Mouse (Mus musculus) kidney, adult 2 months (tissue): ENCODE measurements around the gene Nav2.

Experiments
- CTCF ChIP-seq: fragments of 200-500 bp; conservative IDR thresholded peaks from 2 replicates; pipeline ENCODE4 v1.5.1; 2011; ENCODE audit warnings: low read depth, mild to moderate bottlenecking, control low read depth, low read length, moderate library complexity, mixed read lengths; ENCODE audit not compliant: insufficient read depth, insufficient read length
- POLR2A ChIP-seq: fragments of 200-500 bp; IDR thresholded peaks from one replicate; pipeline ENCODE4 v1.6.1; 2011; ENCODE audit warnings: low read depth, low read length, control low read depth

DNA sequence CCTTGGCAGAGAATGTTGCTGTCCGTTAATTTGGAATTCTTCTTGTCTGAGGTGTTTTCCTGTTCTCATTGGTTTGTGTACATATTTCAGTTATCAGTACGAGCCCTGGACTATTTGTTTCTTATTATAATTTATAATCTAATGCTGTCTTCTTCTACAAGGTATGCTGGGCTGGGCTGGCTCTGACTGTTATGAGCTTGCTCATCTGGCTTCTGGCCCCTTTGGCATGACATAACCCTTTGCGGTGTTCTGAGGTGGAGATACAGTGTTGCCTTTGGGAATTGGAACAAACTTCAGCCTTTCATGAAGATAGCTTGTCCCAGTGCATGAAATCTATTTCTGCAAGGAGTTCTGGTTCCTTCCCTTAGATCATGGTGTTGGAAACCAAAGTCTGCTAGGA lies 431.4 kb downstream of the Nav2 start:
- no peak for TF ChIP-seq CTCF
- no peak for TF ChIP-seq POLR2A
